Mouse (Mus musculus): ENCODE measurements around the gene Nav2.

DNA sequence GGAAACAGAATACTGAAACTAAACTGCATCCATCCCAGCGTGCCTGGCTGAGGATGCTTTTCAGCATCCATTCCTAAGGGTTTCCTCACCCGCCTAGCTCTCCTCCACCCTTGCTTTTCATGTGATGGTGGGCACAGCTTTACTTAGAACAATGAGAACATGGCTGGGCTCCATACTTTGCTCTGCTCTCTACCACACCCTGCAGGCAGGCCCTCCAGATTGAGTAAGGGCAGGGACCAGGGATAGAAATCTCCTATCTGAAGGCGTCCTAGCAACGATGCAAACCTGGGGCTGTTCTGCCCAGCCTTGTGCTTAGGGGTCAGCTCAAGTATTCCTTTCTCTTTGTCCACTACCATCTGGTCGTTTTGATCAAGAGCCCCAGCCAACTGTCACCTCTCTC is 183.4 kb downstream of the Nav2 start:
- no peak for TF ChIP-seq CTCF (IDR thresholded peaks at IDR 0.05; ENCODE audit: low read depth, low read length)
- TF ChIP-seq POLR2A (IDR thresholded peaks at IDR 0.05; ENCODE audit: insufficient read depth, low read length), result no peak

Data from ES-Bruce4 (cell line).